Mouse (Mus musculus): ENCODE data around the gene Pip4p1. TPM values are rescaled to one million over a fixed set of nuclear protein-coding genes. Genes with fewer than 3 reads are reported as not detected.
"Not testable (repeated sequence)": the region's sequence is repeated elsewhere in the genome, so short reads cannot be mapped to it uniquely, and the experiment has no call there.

The Pip4p1 gene
- polyA plus RNA-seq, 1 experiment from 2014 or later: 30.3 TPM

GRCm38 (mm10) chr14:50905327-50905726 is 25.3 kb downstream of the Pip4p1 start:
- not testable (repeated sequence) for ATAC-seq (replicated peaks; ENCODE audit: insufficient number of reproducible peaks, low FRiP score, low TSS enrichment); H3K9ac ChIP-seq (ENCODE audit: low read depth, low read length); H3K4me2 ChIP-seq

GRCm38 (mm10) chr14:50904828-50905129 is 25.9 kb downstream of the Pip4p1 start:
- 85% methylated on average over 4 of the region's 4 CpGs for WGBS (ENCODE audit: insufficient replicate concordance)
- Histone ChIP-seq H3K4me3 (ENCODE audit: low read depth, low read length) (no peak overlapping the region), H3K27me3 (ENCODE audit: control insufficient read depth, insufficient read depth, low read length) (no peaks in the 10 kb centered on the region), H3K9ac (ENCODE audit: low read depth, low read length) (no peak overlapping the region), H3K4me1 (ENCODE audit: control insufficient read depth, insufficient read depth, low read length) (0 out of 2 replicates have a peak, but pooled peaks cover 4% of the 10 kb centered on the region), H3K9me3 (replicated peaks; ENCODE audit: control insufficient read depth, low read length) (no peaks in the 10 kb centered on the region), H3K27ac (ENCODE audit: low read depth, low read length) (no peak overlapping the region), H3K36me3 (ENCODE audit: control insufficient read depth, insufficient read depth, low read length) (no peaks in the 10 kb centered on the region), H3K4me2 (no peak overlapping the region)
- ATAC-seq (replicated peaks; ENCODE audit: insufficient number of reproducible peaks, low FRiP score, low TSS enrichment): no peak

More at GRCm38 (mm10) chr14:50905327-50905726, 25.3 kb downstream of the Pip4p1 start:
- H3K36me3 ChIP-seq (ENCODE audit: control insufficient read depth, insufficient read depth, low read length); H3K4me3 ChIP-seq (ENCODE audit: low read depth, low read length); H3K9me3 ChIP-seq (replicated peaks; ENCODE audit: control insufficient read depth, low read length); H3K4me1 ChIP-seq (ENCODE audit: control insufficient read depth, insufficient read depth, low read length); H3K27ac ChIP-seq (ENCODE audit: low read depth, low read length); H3K27me3 ChIP-seq (ENCODE audit: control insufficient read depth, insufficient read depth, low read length): not testable (repeated sequence)

GRCm38 (mm10) chr14:50903973-50904827 is 26.5 kb downstream of the Pip4p1 start:
- Histone ChIP-seq H3K4me1 (ENCODE audit: control insufficient read depth, insufficient read depth, low read length) (0 out of 2 replicates have a peak, but pooled peaks cover 4% of the 10 kb centered on the region), H3K4me2 (peak overlapping the region; percentile 82), H3K9ac (ENCODE audit: low read depth, low read length) (peak overlapping the region; percentile 64), H3K27me3 (ENCODE audit: control insufficient read depth, insufficient read depth, low read length) (no peaks in the 10 kb centered on the region), H3K36me3 (ENCODE audit: control insufficient read depth, insufficient read depth, low read length) (no peaks in the 10 kb centered on the region), H3K27ac (ENCODE audit: low read depth, low read length) (no peak overlapping the region), H3K9me3 (replicated peaks; ENCODE audit: control insufficient read depth, low read length) (no peaks in the 10 kb centered on the region), H3K4me3 (ENCODE audit: low read depth, low read length) (peak overlapping the region; percentile 48)
- ATAC-seq (replicated peaks; ENCODE audit: insufficient number of reproducible peaks, low FRiP score, low TSS enrichment): peak; percentile 63
- WGBS (ENCODE audit: insufficient replicate concordance): 4% methylated on average over 26 of the region's 26 CpGs

GRCm38 (mm10) chr14:50897992-50898391 is 32.7 kb downstream of the Pip4p1 start:
- not testable (repeated sequence) for H3K9ac ChIP-seq (ENCODE audit: low read depth, low read length); H3K9me3 ChIP-seq (replicated peaks; ENCODE audit: control insufficient read depth, low read length); H3K27me3 ChIP-seq (ENCODE audit: control insufficient read depth, insufficient read depth, low read length); H3K27ac ChIP-seq (ENCODE audit: low read depth, low read length); ATAC-seq (replicated peaks; ENCODE audit: insufficient number of reproducible peaks, low FRiP score, low TSS enrichment); H3K36me3 ChIP-seq (ENCODE audit: control insufficient read depth, insufficient read depth, low read length); H3K4me3 ChIP-seq (ENCODE audit: low read depth, low read length); H3K4me2 ChIP-seq; H3K4me1 ChIP-seq (ENCODE audit: control insufficient read depth, insufficient read depth, low read length)
- 88% methylated on average over 2 of the region's 2 CpGs for WGBS (ENCODE audit: insufficient replicate concordance)

GRCm38 (mm10) chr14:50897374-50897765 is 33.3 kb downstream of the Pip4p1 start, which contains the start of gene Klhl33:
Klhl33 (minus strand) TSS chr14:50897507.
- no peak for ATAC-seq (replicated peaks; ENCODE audit: insufficient number of reproducible peaks, low FRiP score, low TSS enrichment)

GRCm38 (mm10) chr14:50896747-50897373 is 33.8 kb downstream of the Pip4p1 start:
- Histone ChIP-seq H3K36me3 (ENCODE audit: control insufficient read depth, insufficient read depth, low read length) (no peaks in the 10 kb centered on the region), H3K4me2 (peak overlapping the region; percentile 92), H3K9me3 (replicated peaks; ENCODE audit: control insufficient read depth, low read length) (no peaks in the 10 kb centered on the region), H3K4me3 (ENCODE audit: low read depth, low read length) (peak overlapping the region; percentile 48), H3K4me1 (ENCODE audit: control insufficient read depth, insufficient read depth, low read length) (0 out of 2 replicates have a peak, but pooled peaks cover 9% of the 10 kb centered on the region), H3K27ac (ENCODE audit: low read depth, low read length) (no peak overlapping the region), H3K27me3 (ENCODE audit: control insufficient read depth, insufficient read depth, low read length) (peaks cover 3% of the 10 kb centered on the region; the same call in 1 of the 2 replicates), H3K9ac (ENCODE audit: low read depth, low read length) (peak overlapping the region; percentile 63)
- no peak for ATAC-seq (replicated peaks; ENCODE audit: insufficient number of reproducible peaks, low FRiP score, low TSS enrichment)
- 18% methylated on average over 23 of the region's 23 CpGs for WGBS (ENCODE audit: insufficient replicate concordance)

More at GRCm38 (mm10) chr14:50897374-50897765, 33.3 kb downstream of the Pip4p1 start, which contains the start of gene Klhl33:
- Histone ChIP-seq H3K36me3 (ENCODE audit: control insufficient read depth, insufficient read depth, low read length) (no peaks in the 10 kb centered on the region), H3K4me2 (peak within 1 kb of the TSS; percentile 92), H3K4me3 (ENCODE audit: low read depth, low read length) (peak within 1 kb of the TSS; percentile 48), H3K9ac (ENCODE audit: low read depth, low read length) (peak within 1 kb of the TSS; percentile 63), H3K9me3 (replicated peaks; ENCODE audit: control insufficient read depth, low read length) (no peaks in the 10 kb centered on the region), H3K27ac (ENCODE audit: low read depth, low read length) (no peak within 1 kb of the TSS), H3K27me3 (ENCODE audit: control insufficient read depth, insufficient read depth, low read length) (peaks cover 3% of the 10 kb centered on the region; the same call in 1 of the 2 replicates), H3K4me1 (ENCODE audit: control insufficient read depth, insufficient read depth, low read length) (0 out of 2 replicates have a peak, but pooled peaks cover 9% of the 10 kb centered on the region)
- 39% methylated on average over 7 of the region's 7 CpGs for WGBS (ENCODE audit: insufficient replicate concordance)

GRCm38 (mm10) chr14:50895985-50896746 is 34.5 kb downstream of the Pip4p1 start:
- Histone ChIP-seq H3K4me2 (peak overlapping the region; percentile 92), H3K36me3 (ENCODE audit: control insufficient read depth, insufficient read depth, low read length) (no peaks in the 10 kb centered on the region), H3K27me3 (ENCODE audit: control insufficient read depth, insufficient read depth, low read length) (peaks cover 3% of the 10 kb centered on the region; the same call in 1 of the 2 replicates), H3K27ac (ENCODE audit: low read depth, low read length) (no peak overlapping the region), H3K4me1 (ENCODE audit: control insufficient read depth, insufficient read depth, low read length) (0 out of 2 replicates have a peak, but pooled peaks cover 9% of the 10 kb centered on the region), H3K4me3 (ENCODE audit: low read depth, low read length) (peak overlapping the region; percentile 48), H3K9me3 (replicated peaks; ENCODE audit: control insufficient read depth, low read length) (no peaks in the 10 kb centered on the region), H3K9ac (ENCODE audit: low read depth, low read length) (peak overlapping the region; percentile 63)
- no peak for ATAC-seq (replicated peaks; ENCODE audit: insufficient number of reproducible peaks, low FRiP score, low TSS enrichment)
- WGBS (ENCODE audit: insufficient replicate concordance): 16% methylated on average over 19 of the region's 19 CpGs

GRCm38 (mm10) chr14:50895407-50895806 is 35.2 kb downstream of the Pip4p1 start:
- ATAC-seq (replicated peaks; ENCODE audit: insufficient number of reproducible peaks, low FRiP score, low TSS enrichment): no peak
- H3K9me3 ChIP-seq (replicated peaks; ENCODE audit: control insufficient read depth, low read length): no peaks in the 10 kb centered on the region
- H3K9ac ChIP-seq (ENCODE audit: low read depth, low read length): no peak overlapping the region
- no peaks in the 10 kb centered on the region for H3K36me3 ChIP-seq (ENCODE audit: control insufficient read depth, insufficient read depth, low read length)
- no peak overlapping the region for H3K27ac ChIP-seq (ENCODE audit: low read depth, low read length)
- no peak overlapping the region for H3K4me2 ChIP-seq
- no peak overlapping the region for H3K4me3 ChIP-seq (ENCODE audit: low read depth, low read length)
- peaks cover 3% of the 10 kb centered on the region; the same call in 1 of the 2 replicates for H3K27me3 ChIP-seq (ENCODE audit: control insufficient read depth, insufficient read depth, low read length)
- 0 out of 2 replicates have a peak, but pooled peaks cover 9% of the 10 kb centered on the region for H3K4me1 ChIP-seq (ENCODE audit: control insufficient read depth, insufficient read depth, low read length)
